Mouse (Mus musculus): ENCODE data around the gene Slc25a5. TPM values are rescaled to one million over a fixed set of nuclear protein-coding genes. Genes with fewer than 3 reads are reported as not detected.

Slc25a5 gene
- polyA plus RNA-seq, 1 experiment from 2014 or later, result 1,290 TPM

DNA sequence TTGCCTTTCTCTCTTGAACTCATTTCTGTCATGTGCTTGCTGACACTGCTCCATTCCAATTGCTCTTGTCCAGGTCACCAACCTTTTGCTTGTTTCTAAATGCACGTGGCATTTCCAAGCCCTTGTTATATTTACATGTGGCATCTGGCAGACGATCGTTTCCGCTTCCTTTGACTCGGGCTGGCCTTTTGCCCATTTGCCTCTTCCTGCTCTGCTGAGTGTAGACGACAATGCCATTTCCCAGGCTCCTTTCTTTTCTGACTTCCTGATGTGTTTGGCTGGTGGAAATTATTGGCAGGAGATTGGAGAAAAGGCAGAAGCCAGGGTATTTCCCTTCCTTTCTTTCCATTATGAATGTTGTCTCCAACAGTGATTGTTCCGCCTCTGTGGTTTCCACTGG lies 43.9 kb downstream of the Slc25a5 start:
- peak; percentile 23; the same call in 1 of the 2 replicates for ATAC-seq (replicated peaks; ENCODE audit: extremely low read depth, insufficient read depth, low FRiP score)
- Histone ChIP-seq H3K4me2 (ENCODE audit: low read depth, low read length) (no peak overlapping the region), H3K9me3 (replicated peaks; ENCODE audit: control insufficient read depth, low read length) (no peaks in the 10 kb centered on the region), H3K27ac (ENCODE audit: low read length) (peak overlapping the region; percentile 48), H3K4me1 (ENCODE audit: control insufficient read depth, insufficient read depth, low read length) (no peaks in the 10 kb centered on the region), H3K4me3 (ENCODE audit: low read length) (no peak overlapping the region), H3K36me3 (ENCODE audit: control insufficient read depth, insufficient read depth) (no peaks in the 10 kb centered on the region), H3K9ac (ENCODE audit: low read length) (no peak overlapping the region), H3K27me3 (ENCODE audit: control insufficient read depth, insufficient read depth, low read length) (no peaks in the 10 kb centered on the region)
- WGBS, result 57% methylated on average over 7 of the region's 7 CpGs

DNA sequence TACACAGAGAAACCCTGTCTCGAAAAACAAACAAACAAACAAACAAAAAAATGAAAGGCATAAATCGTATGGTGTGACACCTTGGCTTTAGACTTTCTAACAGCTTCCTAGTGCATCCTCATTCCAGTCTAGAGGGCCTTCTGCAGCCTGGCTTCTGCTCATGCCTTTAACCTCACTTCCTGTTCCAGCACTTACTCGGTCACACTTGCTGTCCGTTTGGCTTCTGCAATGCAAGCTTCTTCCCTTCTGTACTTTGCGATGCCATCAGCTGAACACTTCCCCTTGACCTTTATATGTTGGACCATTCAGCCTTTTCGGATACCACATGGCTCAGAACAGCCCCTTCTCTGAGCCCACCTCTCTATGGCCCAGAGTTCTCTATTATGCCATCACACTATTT lies 46.2 kb downstream of the Slc25a5 start:
- ATAC-seq (replicated peaks; ENCODE audit: extremely low read depth, insufficient read depth, low FRiP score), result no peak
- WGBS, result 68% methylated on average over 6 of the region's 6 CpGs

DNA sequence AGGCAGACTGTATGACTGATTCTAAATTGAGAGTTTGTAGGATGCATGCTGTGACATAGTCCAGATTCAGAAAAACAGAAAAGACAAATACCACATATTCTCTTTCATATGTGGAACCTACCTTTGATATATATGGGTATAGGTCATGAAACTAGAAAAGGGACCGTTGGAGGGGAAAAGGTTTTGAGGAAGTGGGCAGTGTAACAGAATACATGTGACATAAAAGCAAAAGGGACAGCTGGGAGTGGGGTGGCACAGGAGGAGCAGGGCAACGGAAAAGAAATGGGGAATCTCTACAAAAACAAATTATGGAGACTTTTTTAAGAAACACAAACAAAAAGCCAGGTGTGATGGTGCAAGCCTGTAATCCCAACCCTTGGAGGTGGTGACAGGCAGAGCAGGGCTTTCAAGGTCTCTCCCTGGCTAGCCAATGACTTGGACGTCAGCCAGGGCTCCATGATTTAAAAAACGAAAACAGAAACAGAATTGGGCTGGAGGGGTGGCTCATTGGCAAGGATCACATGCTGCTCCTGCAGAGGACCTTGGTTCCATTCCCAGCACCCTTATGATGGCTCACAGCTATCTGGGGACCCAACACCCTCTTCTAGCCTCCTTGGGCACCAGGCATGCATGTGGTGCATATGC lies 48.0 kb downstream of the Slc25a5 start:
- Histone ChIP-seq H3K4me3 (ENCODE audit: low read length) (no peak overlapping the region), H3K4me2 (ENCODE audit: low read depth, low read length) (no peak overlapping the region), H3K9ac (ENCODE audit: low read length) (no peak overlapping the region), H3K27ac (ENCODE audit: low read length) (no peak overlapping the region), H3K4me1 (ENCODE audit: control insufficient read depth, insufficient read depth, low read length) (no peaks in the 10 kb centered on the region), H3K9me3 (replicated peaks; ENCODE audit: control insufficient read depth, low read length) (no peaks in the 10 kb centered on the region), H3K27me3 (ENCODE audit: control insufficient read depth, insufficient read depth, low read length) (no peaks in the 10 kb centered on the region), H3K36me3 (ENCODE audit: control insufficient read depth, insufficient read depth) (no peaks in the 10 kb centered on the region)
- no peak for ATAC-seq (replicated peaks; ENCODE audit: extremely low read depth, insufficient read depth, low FRiP score)
- 54% methylated on average over 4 of the region's 4 CpGs for WGBS

More for the DNA sequence above, 46.2 kb downstream of the Slc25a5 start:
- Histone ChIP-seq H3K27me3 (ENCODE audit: control insufficient read depth, insufficient read depth, low read length) (no peaks in the 10 kb centered on the region), H3K4me1 (ENCODE audit: control insufficient read depth, insufficient read depth, low read length) (no peaks in the 10 kb centered on the region), H3K4me2 (ENCODE audit: low read depth, low read length) (no peak overlapping the region), H3K9ac (ENCODE audit: low read length) (no peak overlapping the region), H3K27ac (ENCODE audit: low read length) (no peak overlapping the region), H3K4me3 (ENCODE audit: low read length) (no peak overlapping the region), H3K9me3 (replicated peaks; ENCODE audit: control insufficient read depth, low read length) (no peaks in the 10 kb centered on the region), H3K36me3 (ENCODE audit: control insufficient read depth, insufficient read depth) (no peaks in the 10 kb centered on the region)

DNA sequence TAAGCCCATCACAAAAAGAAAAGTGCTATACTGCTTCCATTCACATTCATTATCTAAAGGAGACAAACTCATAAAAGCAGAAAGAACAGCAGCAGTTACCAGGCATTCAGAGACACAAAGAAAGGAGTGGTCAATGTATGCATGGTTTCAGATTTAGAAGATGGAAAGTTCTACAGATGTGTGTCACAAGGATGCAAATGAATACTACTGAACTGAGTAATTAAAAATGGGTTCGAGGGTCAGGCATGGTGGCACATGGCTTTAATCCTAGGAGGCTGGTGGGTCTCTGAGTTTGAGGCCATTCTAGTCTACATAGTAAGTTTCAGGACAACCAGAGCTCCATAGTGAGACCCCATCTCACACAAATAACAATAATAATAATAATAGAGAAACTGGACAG lies 51.7 kb downstream of the Slc25a5 start:
- WGBS, result 78% methylated on average over 1 of the region's 1 CpGs
- no peak overlapping the region for H3K4me3 ChIP-seq (ENCODE audit: low read length)
- H3K9ac ChIP-seq (ENCODE audit: low read length), result no peak overlapping the region
- H3K36me3 ChIP-seq (ENCODE audit: control insufficient read depth, insufficient read depth), result peaks cover 1% of the 10 kb centered on the region; the same call in 1 of the 2 replicates
- no peak overlapping the region for H3K27ac ChIP-seq (ENCODE audit: low read length)
- no peaks in the 10 kb centered on the region for H3K27me3 ChIP-seq (ENCODE audit: control insufficient read depth, insufficient read depth, low read length)
- no peaks in the 10 kb centered on the region for H3K9me3 ChIP-seq (replicated peaks; ENCODE audit: control insufficient read depth, low read length)
- ATAC-seq (replicated peaks; ENCODE audit: extremely low read depth, insufficient read depth, low FRiP score), result no peak
- no peak overlapping the region for H3K4me2 ChIP-seq (ENCODE audit: low read depth, low read length)
- H3K4me1 ChIP-seq (ENCODE audit: control insufficient read depth, insufficient read depth, low read length), result no peaks in the 10 kb centered on the region

Other genes with a start within 250 kb of the Slc25a5 start
- gene Pgrmc1, start 197.4 kb upstream of the Slc25a5 start, polyA plus RNA-seq (2015; fragmentation: Nextera tagmentation; extraction: Ambion mirVana), result 119 and 130 TPM in 2 replicates
- gene Akap17b, start 150.3 kb upstream of the Slc25a5 start, polyA plus RNA-seq (2015; fragmentation: Nextera tagmentation; extraction: Ambion mirVana), result 1.6 and 1.8 TPM in 2 replicates
- 3.1 and 3.9 TPM in 2 replicates for gene Slc25a43, start 52.0 kb upstream of the Slc25a5 start, polyA plus RNA-seq (2015; fragmentation: Nextera tagmentation; extraction: Ambion mirVana)
- gene Ube2a, start 78.2 kb downstream of the Slc25a5 start, polyA plus RNA-seq (2015; fragmentation: Nextera tagmentation; extraction: Ambion mirVana), result 137 and 144 TPM in 2 replicates
- gene C330007P06Rik, start 78.5 kb downstream of the Slc25a5 start, polyA plus RNA-seq (2015; fragmentation: Nextera tagmentation; extraction: Ambion mirVana), result 19.4 and 20.4 TPM in 2 replicates
- 0.63 and 0.72 TPM in 2 replicates for gene Nkrf, start 107.2 kb downstream of the Slc25a5 start, polyA plus RNA-seq (2015; fragmentation: Nextera tagmentation; extraction: Ambion mirVana)
- 49.7 and 50.3 TPM in 2 replicates for gene Sept6, start 196.1 kb downstream of the Slc25a5 start, polyA plus RNA-seq (2015; fragmentation: Nextera tagmentation; extraction: Ambion mirVana)

All from heart, embryonic 16.5 days (tissue).